Mouse (Mus musculus): ENCODE measurements at regions not wholly inside any gene's neighbourhood (a gene's known extent, or its start where the extent isn't known, plus 50 kb on each side); places are given as distances from the start of the nearest gene placed in this dataset.

DNA sequence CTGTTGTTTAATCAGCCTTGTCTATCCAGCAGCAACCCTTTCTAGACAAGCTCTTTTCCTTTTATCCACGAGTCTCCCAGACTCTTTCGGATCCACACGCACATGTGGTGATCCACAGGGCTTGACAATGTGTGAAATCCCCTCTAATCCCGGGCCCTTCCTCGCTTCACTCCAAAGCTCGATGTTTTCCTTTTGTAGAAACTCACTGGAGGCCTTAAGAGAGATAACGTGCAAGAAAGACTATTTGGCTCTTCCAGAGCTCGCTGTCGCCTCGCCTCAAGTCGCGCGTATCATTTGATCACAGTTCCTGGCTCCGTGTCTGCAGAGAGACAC, 234.9 kb downstream of the Gm5426 start:
- DNase-seq (ENCODE audit: low spot score in 2 of 2) = no peak

DNA sequence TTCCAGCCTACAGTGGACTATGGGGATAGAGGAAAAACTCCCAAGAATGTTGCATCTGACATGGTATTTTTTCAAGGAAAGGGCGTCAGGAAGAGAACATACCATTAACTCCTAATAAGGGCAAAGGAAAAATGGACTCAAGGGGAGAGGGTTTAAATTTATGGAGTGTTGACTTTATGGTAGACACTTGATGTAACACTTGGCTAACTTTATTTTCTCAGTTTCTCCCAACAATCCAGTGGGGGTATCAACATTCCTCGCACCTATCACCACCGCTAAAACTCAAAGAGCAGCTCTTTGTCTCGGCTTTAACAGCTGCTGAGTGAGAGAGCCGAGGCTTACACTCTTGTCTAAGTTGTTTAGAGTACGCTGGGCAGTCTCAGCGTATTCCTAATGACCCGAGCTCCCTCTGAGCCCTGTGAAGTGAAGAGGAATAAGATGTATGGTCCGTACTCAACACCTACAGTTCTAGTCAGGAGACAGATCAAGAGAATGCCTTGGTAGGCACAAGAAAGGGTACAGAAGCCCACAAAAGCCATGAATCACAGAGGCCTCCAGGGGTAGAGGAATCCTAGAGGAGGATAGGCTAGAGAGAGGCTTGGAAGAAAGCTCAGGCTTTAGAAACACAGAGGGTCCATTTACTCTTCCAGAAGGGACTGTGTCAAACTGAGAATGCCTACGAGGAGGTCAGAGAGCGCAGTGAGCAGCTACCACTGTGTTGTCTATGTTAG, 236.4 kb downstream of the Gm5426 start:
- no peak for DNase-seq (ENCODE audit: low spot score in 2 of 2)

DNA sequence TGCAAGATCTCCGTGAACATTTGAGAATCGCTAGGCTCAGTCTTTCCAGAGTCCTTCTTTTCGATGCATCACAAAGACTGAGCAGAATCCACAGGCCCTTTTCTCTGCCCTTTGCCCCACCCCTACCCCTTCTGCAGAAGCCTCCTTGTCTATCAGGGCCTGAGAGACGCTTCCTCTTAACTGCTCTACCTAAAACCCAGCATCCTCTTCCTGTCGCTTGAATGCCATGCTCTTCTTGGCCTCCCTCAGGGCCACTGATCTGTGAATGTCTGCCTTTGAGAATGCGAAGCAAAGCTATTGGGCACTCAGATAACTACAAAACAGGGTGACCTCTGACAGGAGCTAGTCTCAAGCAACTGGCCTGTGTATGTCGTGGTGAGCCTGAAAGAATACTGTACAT, 237.1 kb downstream of the Gm5426 start:
- peak; percentile 51 to 76 for DNase-seq (ENCODE audit: low spot score in 2 of 2)

DNA sequence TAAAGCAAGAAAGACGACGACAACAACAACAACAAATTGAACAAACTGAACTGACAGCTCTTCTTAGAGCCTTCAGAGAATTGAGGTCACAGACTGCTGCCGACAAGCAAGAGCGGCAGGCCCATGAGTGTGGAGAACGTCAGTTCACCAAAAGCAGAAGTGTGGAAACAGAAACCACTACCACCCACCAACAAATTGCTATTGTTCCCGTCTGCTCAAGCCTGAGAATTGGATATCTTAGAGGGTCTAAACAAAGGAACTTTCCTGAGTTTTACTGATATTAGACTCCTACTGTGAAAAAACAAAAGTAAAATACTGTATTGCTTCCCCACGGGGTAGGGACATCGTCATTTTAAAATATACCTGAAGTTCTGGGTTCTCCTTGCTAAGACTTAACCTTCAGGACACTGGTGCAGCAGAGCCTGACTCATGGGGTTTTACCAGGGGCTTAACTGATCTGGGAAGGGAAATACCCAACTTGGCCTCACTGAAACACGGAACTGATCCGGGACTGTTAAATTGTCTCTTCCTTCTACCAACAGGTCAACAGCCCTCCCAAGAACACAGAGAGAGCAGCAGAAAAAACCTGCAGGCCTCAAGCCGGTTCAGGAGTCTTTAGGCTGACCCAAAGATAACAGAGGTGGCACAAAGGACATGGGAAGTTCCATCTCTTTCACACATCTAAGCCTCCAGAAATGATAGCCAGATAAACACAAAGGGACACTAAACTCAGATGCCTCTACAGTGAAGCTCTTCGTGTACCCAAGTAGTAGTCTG, 238.1 kb downstream of the Gm5426 start:
- peak; percentile 81 to 83 for DNase-seq (ENCODE audit: low spot score in 2 of 2)

DNA sequence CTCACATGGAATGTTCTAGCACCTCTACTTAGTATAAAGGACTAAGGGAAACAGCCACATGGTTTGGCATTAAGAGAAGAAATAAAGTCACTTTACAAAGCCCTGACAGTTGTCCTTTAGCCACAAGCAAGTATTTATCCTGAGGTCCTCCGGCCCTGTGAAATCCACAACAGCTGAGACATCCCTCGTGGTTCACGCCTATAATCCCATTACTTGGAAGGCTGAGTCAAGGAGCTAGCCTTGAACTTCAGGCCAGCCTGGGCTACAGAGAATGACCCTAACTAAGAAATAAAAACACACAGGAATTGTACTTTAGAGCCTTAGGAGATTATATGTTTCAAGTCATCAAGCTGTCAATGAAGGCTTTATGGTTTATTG, 238.7 kb downstream of the Gm5426 start:
- DNase-seq (ENCODE audit: low spot score in 2 of 2) = no peak

DNA sequence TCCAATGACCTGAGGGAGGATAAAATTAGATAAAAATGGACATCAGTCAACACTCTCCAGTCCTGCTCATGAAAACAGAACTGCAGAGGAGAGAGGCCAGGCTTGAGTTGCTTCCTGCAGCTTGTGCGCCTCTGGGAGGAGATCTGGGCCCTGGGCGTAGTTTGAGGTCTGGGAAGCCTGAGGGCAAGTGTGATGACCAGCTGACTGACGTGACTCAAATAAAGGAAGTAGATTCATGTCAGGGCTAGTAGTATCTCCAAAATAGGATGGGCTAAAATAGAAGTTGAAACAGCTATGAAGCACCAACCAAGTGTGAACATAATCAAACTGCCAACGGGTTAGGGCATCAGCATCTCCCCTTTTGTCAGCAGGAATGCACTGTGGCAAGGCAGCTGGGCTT, 239.3 kb upstream of the Btg1 start:
- DNase-seq (ENCODE audit: low spot score in 2 of 2) = peak; percentile 51 to 66

DNA sequence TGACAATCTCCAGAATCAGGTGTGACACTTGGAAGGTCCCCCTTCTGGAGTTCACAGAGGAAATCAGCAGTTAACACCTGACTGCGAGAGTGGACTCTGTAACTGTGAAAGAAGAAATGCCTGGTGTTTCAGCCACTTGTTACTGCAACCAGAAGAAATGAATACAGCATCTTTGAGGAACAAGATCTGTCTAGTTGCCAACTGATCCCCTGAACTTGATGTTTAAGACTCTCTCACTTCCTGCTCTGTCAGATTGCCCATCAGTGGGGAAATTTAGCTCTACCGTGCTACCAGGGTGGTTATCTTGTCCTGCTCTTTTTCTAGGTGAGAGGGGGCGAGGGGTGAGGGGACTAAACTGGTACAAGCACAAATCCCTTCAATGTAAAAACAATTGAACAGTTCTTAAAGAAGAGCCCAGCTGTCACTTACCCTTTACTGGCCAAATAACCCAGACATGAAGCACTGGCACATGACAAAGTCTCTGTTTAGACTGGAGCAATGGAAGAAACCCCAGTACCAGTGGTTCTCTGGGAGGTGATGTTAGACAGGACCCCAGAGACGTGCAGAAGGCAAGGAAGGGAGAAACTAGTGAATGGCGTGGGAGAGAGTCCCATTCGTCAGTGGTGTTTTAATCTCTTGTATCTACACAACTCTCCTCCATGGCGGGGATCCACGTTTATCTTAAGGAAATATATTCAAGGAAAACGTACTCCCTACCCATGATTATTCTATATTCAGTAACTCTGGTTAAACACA, 237.6 kb upstream of the Btg1 start:
- peak in 1 of 2 experiments; percentile 9 for DNase-seq (ENCODE audit: low spot score in 2 of 2)

DNA sequence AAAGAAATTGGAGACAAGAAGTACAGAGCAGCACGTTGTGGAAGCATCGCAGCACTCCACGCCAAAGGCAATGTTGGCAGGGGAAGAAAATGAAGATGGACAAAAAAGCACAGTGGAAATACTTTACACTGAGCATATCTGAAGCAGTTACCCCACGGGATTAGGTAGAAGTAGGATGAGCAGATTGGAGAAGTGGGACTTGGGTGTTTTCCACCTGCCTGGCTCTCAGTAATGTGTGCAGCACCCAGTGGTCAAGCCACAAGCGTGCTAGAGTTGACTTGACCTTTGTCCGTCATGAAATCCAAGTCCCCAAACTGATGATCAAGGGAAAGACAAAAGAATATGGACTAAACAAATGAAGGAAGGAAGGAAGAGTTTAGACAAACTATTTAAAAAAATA, 235.1 kb upstream of the Btg1 start:
- DNase-seq (ENCODE audit: low spot score in 2 of 2) = no peak

DNA sequence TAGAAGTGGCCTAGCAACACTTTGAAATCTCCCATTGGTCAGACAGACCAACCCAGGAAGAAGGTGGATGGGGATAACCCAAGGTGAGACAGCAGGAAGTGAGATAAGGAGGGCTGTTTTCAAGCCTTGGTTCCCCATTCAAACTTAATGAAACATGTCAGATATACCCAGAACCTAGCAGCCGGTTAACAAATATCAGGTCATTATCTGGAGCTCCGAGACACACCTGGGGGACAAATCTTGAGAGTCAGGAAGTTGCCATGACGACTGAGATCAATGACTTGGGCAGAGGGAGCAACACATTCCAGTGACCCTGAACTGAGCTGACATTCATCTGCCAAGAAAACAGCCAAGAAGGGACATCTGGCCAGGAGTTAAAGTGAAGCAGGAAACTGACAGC, 225.1 kb upstream of the Btg1 start:
- peak in 1 of 2 experiments; percentile 34 for DNase-seq (ENCODE audit: low spot score in 2 of 2)

DNA sequence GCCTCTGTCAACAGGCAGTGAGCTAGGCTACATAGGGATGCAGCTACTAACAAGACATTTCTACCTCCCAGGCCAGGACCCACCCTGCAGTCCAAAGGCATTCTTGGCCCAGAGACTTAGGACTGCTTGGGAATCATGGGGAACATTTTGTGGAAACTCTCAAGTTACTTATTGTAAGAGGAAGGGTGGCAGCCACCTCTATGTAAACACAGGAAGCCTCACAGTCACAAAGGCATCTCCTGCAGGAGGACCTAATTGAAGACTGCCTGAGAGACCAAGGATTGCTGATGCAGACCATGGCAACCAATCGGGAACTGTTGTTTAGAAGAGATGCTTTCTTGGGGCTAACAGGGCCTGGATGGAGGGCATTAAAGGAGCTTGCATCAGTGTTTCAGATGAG, 224.0 kb upstream of the Btg1 start:
- DNase-seq (ENCODE audit: low spot score in 2 of 2) = no peak

DNA sequence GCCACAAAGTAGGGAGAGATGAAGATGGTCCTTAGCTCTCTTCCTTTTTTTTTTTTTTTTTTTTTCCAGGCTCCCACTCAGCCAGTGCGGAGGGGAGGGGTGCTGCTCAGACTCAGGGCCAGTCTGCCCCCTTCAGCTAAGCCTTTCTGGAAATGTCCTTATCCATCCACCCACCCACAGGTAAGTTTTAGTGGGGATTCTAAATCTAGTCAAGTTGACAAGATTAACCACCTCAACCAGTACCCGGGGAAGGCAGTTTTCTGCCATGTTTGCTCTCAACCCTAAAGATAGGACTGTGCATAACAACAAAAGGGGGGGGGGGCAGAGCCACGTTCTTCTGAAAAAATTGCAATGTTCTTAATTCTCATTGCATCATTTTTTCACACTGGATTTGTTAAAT, 222.6 kb upstream of the Btg1 start:
- no peak for DNase-seq (ENCODE audit: low spot score in 2 of 2)

DNA sequence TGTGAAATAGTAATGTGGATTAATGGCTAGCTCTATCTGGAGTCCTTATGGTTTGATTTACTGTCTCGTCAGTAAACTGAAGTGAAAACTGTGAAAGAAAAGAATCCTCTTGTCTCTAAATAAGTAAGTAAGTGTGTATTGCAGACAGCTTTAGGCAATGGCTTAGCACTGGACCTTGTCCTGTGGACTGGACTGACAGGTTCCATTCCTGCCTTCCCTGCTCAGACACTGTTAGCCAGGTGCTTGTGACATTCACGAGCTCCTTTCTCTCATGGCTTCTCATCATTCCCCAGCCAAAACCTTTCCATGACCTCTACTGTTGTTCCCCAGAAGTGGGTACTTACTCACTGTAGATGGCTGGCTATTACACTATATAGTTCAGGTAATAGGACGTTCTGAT, 221.8 kb upstream of the Btg1 start:
- no peak for DNase-seq (ENCODE audit: low spot score in 2 of 2)

DNA sequence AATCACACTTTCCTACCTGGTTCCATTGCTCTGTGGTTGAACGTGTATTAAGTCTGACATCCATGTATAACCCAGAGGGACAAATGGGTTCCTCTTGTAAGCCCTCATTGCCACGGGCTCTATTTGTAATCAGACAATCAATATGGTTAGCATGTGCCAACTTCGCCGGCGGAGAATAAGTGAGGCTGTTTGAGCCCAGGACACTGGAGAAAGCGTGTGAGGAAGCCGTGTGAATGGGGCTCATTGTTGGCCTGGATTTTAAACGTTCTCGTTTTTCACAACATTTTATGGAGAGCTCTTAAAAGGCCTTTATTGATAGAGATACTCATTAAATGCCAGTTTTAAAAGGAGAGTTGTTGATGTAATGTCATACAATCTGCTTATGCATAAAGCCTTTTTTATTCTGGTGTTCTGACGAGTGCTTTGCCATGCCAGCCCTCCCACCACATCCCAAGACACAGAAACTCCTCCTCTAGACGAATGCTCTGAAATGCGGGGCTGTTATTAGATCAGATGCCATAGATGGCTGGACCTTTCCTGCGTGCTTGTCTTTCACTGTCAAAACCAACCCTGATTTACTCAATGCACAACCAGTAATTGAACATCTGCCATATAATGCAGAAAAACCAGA, 218.8 kb upstream of the Btg1 start:
- no peak for DNase-seq (ENCODE audit: low spot score in 2 of 2)

DNA sequence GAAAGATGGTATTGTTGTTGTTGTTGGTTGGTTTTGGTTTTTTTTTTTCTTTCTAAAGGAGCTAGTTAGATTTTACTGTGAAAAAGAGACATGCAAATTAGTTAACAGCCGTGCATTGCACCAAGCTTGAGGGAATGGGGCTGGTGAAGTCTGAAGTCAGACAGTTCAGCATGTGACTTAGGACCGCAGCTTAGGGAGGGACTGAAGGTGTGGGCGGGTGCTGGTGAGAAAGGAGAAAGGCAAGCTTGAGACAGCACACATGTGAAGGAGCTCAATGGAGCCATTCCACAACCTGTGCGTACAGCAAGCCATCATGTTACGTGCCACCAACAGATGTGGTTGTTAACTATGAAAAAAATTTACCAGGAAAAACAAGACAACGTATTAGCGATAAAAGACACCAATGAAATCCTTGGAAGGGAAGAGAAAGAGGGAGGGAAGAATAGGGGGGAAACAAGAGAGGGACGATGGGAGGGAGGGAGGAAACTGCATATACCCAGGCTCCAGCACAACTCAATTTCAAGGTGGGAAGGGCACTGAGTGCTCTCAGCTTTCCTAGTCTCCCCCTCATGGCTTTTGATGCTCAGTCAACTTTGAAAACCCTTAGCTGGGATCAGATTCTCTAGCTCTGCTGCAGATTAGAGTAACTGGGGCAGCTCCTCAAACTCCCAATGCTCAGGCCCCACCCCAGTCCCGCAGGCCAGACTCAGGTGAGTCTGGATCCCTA, 218.1 kb upstream of the Btg1 start:
- DNase-seq (ENCODE audit: low spot score in 2 of 2) = peak; percentile 49 to 81

DNA sequence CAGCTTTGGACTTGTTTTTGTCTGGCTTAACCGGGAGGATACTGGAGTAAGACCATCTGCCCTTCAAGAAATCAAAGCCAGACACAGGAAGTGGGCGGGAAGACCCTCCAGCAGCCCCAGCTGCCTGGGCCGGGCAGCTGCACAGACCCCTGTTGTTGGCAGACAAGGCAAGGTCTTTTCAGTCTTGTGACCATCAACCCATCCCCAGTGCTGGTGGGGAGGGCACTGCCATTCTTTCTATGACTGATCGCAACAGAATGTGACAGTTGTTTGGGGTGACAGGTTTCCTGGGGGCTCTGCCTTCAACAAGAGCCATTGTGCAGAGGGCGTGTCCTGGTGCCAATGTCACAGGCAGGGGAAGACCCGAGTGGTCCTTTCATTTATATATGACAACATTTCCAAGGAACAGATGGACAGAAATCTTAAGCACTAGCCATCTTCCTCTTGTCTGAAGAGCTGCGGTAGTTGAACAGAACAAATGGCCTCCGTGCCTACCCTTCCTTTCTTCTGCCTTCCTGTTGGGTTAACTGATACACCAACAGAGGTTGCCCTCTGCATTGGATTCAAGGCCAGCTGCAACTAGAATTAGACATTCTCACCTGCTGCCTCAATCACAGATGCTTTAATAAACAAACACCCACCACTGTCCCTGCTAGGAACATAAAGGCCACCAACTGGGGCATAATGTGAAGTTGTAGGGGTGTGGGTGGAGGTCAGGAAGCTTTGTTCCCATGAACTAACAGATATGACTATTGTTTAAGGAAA, 217.0 kb upstream of the Btg1 start:
- DNase-seq (ENCODE audit: low spot score in 2 of 2) = peak in 1 of 2 experiments; percentile 36

DNA sequence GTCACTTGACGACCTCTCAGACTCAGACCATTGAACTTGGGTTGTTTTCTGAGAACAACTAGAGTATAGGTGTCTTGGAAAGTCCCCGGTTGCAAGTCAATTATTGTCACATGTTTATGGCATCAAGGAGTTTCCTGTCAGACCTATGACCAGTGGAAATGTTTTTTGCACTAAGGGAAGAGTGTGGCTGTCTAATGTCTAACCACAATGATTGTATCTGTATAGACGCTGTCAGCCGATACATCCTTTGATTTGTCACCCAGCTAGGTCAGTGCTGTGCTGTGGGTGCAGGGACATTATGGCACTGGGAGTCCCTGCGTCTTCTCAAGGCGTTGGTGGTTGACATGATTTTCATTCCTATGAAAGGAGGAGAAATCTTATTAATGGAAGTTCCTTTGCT, 216.0 kb upstream of the Btg1 start:
- peak; percentile 76 to 83 for DNase-seq (ENCODE audit: low spot score in 2 of 2)

DNA sequence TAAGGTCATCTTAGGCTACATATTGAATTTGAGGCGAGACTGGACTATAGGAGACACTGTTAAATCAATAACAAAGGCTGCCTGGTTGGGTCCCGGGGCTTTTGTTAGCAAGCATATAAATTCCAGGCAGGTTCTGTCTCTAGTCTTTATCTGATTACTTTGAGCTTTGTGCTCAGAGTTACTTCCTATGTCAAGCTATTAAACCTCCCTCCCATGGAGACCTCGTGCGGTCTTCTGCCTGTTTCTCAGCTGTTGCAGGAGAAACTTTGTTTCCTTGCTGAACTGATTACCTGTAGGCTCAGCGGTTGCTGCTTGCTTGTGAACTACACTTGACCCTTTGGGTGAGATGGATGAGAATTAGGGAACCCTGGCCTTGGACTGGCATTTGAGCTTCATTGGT, 210.5 kb upstream of the Btg1 start:
- DNase-seq (ENCODE audit: low spot score in 2 of 2) = no peak

DNA sequence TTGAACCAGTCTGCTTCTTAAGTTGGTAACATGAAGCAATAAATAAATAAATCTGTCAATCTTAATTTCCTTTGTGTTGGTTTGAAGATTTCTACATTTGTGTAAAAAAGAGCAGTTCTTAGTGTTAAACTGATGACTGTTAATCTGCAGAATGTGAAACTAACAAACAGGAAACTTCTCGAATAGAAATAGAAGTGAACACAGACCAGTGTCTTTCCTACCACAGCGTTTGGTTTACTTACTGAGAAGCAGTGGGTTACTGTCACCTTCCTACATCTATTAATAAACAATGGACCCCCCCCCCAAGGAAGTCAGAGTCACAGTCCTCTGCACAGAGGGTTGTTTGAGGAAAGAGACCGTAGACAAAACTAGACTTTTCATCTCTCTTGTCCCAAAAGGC, 209.0 kb upstream of the Btg1 start:
- DNase-seq (ENCODE audit: low spot score in 2 of 2) = peak in 1 of 2 experiments; percentile 21

DNA sequence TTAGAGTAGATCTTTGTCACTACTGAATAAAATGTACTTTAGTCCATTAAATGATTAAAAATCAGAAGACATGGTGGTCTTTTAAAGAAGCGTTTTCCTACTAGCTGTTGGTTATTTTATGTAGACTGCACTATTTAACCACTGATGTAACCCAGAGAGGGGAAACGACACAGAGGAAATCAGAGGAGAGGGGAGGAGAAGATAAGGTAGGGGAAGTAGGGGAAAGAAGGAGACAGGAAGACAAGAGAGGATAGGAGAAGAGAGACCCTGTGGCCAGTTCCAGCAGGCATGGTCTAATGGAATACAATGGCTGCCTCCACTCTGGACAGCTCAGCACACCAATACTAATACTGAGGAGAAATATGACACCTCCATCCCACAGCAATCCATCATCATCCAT, 208.6 kb upstream of the Btg1 start:
- no peak for DNase-seq (ENCODE audit: low spot score in 2 of 2)

DNA sequence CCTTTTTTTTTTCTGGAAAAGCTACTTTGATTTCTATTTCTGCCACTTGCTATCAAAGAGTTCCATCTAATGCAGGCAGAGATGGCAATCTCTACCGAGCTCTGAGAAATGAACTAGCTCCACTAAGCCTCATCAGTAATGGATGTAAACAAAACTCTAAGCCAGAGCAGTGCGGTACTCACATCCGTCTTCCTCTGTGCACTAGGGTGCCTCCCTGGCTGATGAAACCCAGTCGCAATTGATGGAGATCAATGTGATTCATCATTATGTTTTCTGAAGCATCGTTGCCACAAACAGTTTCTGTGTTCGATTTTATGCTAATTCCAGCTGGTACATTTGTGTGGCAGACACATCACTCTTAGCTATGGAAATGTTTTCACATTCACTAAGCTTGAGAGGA, 206.8 kb upstream of the Btg1 start:
- DNase-seq (ENCODE audit: low spot score in 2 of 2) = no peak

DNA sequence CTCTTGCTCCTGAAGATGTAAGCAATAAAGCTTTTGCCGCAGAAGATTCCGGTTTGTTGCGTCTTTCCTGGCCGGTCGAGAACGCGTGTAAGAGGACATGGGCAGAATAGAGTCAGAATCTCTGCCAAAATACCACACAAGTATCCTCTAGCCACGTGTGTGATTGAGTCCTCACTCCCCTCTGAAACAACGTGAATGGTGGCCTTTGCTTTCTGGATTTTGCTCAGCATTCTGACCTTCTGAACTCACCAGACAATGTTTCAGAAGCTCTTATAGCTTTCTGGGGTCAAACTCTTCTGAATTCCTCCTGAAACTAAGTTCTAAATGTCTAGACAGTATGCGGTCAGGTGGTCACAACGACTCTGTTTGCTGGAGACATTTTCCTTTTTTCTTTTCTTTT, 202.0 kb upstream of the Btg1 start:
- no peak for DNase-seq (ENCODE audit: low spot score in 2 of 2)

Measured in natural killer cell, adult 2 months (primary cell).